Mouse (Mus musculus): ENCODE measurements around the gene Mms22l. TPM values are rescaled to one million over a fixed set of nuclear protein-coding genes. Genes with fewer than 3 reads are reported as not detected.
"Not testable (repeated sequence)": the region's sequence is repeated elsewhere in the genome, so short reads cannot be mapped to it uniquely, and the experiment has no call there.

Mms22l gene
- polyA plus RNA-seq, 1 experiment = 1.0 TPM

- no peak overlapping the region for H3K4me3 ChIP-seq (replicated peaks; ENCODE audit: insufficient read depth, low read depth, low read length)
- H3K4me1 ChIP-seq (ENCODE audit: control insufficient read depth, insufficient read depth, low read length) = peaks cover 6% of the 10 kb centered on the region; the same call in 1 of the 2 replicates
- H3K27me3 ChIP-seq (ENCODE audit: control insufficient read depth, insufficient read depth, low read length) = no peaks in the 10 kb centered on the region
- no peak for DNase-seq
- H3K27ac ChIP-seq (ENCODE audit: insufficient read depth, low read length) = no peak overlapping the region
- 84% methylated on average over 13 of the region's 13 CpGs for WGBS
- TF ChIP-seq CTCF (IDR thresholded peaks at IDR 0.05; ENCODE audit: borderline replicate concordance, insufficient read depth, low read depth, low read length) = no peak
- no peak for TF ChIP-seq POLR2A (IDR thresholded peaks at IDR 0.05; ENCODE audit: borderline replicate concordance, insufficient read depth, low read length)
Measured at GRCm38 (mm10) chr4:24625951-24626584, 129.8 kb downstream of the Mms22l start.

- peaks cover 12% of the 10 kb centered on the region; the same call in 1 of the 2 replicates for H3K4me1 ChIP-seq (ENCODE audit: control insufficient read depth, insufficient read depth, low read length)
- no peak for DNase-seq
- no peak overlapping the region for H3K27ac ChIP-seq (ENCODE audit: insufficient read depth, low read length)
- H3K27me3 ChIP-seq (ENCODE audit: control insufficient read depth, insufficient read depth, low read length) = no peaks in the 10 kb centered on the region
- TF ChIP-seq CTCF (IDR thresholded peaks at IDR 0.05; ENCODE audit: borderline replicate concordance, insufficient read depth, low read depth, low read length) (no peak), POLR2A (IDR thresholded peaks at IDR 0.05; ENCODE audit: borderline replicate concordance, insufficient read depth, low read length) (no peak)
- no peak overlapping the region for H3K4me3 ChIP-seq (replicated peaks; ENCODE audit: insufficient read depth, low read depth, low read length)
- 79% methylated on average over 4 of the region's 4 CpGs for WGBS
Measured at GRCm38 (mm10) chr4:24626686-24627085, 130.4 kb downstream of the Mms22l start.

- H3K4me3 ChIP-seq (replicated peaks; ENCODE audit: insufficient read depth, low read depth, low read length) = no peak overlapping the region
- TF ChIP-seq CTCF (IDR thresholded peaks at IDR 0.05; ENCODE audit: borderline replicate concordance, insufficient read depth, low read depth, low read length) (no peak), POLR2A (IDR thresholded peaks at IDR 0.05; ENCODE audit: borderline replicate concordance, insufficient read depth, low read length) (no peak)
- 89% methylated on average over 1 of the region's 1 CpGs for WGBS
- H3K27me3 ChIP-seq (ENCODE audit: control insufficient read depth, insufficient read depth, low read length) = no peaks in the 10 kb centered on the region
- H3K4me1 ChIP-seq (ENCODE audit: control insufficient read depth, insufficient read depth, low read length) = peaks cover 10% of the 10 kb centered on the region; the same call in 1 of the 2 replicates
- H3K27ac ChIP-seq (ENCODE audit: insufficient read depth, low read length) = no peak overlapping the region
- no peak for DNase-seq
Measured at GRCm38 (mm10) chr4:24627871-24628270, 131.6 kb downstream of the Mms22l start.

GRCm38 (mm10) chr4:24630430-24630829 is 134.2 kb downstream of the Mms22l start:
- H3K4me1 ChIP-seq (ENCODE audit: control insufficient read depth, insufficient read depth, low read length) = peaks cover 10% of the 10 kb centered on the region; the same call in 1 of the 2 replicates
- TF ChIP-seq CTCF (IDR thresholded peaks at IDR 0.05; ENCODE audit: borderline replicate concordance, insufficient read depth, low read depth, low read length) (no peak), POLR2A (IDR thresholded peaks at IDR 0.05; ENCODE audit: borderline replicate concordance, insufficient read depth, low read length) (no peak)
- no peak for DNase-seq
- no peaks in the 10 kb centered on the region for H3K27me3 ChIP-seq (ENCODE audit: control insufficient read depth, insufficient read depth, low read length)
- no peak overlapping the region for H3K4me3 ChIP-seq (replicated peaks; ENCODE audit: insufficient read depth, low read depth, low read length)
- WGBS = 62% methylated on average over 2 of the region's 2 CpGs
- no peak overlapping the region for H3K27ac ChIP-seq (ENCODE audit: insufficient read depth, low read length)

GRCm38 (mm10) chr4:24631177-24631911 is 135.1 kb downstream of the Mms22l start:
- no peak overlapping the region; the same call in 1 of the 2 replicates for H3K27ac ChIP-seq (ENCODE audit: insufficient read depth, low read length)
- no peak for TF ChIP-seq CTCF (IDR thresholded peaks at IDR 0.05; ENCODE audit: borderline replicate concordance, insufficient read depth, low read depth, low read length)
- no peak for TF ChIP-seq POLR2A (IDR thresholded peaks at IDR 0.05; ENCODE audit: borderline replicate concordance, insufficient read depth, low read length)
- DNase-seq = peak; percentile 65 to 76

DNA sequence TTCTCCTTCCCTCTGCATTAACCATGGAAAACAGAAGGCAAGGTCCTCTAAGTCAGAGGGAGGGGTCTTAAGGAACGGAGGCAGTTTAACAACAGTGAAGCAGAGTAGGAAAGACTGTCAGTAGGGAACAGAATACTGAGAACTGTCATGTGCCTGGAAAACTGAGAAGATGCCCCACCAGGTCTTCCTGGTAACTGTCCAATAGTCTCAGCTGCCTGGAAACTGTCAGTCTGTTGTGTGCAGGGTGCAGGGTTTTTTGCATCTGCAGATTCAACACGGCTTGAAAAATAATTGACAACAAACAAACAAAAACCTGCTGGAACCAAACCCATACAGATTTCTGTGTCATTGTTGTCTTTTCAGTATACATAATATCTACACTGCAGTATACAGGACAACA is 146.1 kb downstream of the Mms22l start:
- H3K4me3 ChIP-seq (replicated peaks; ENCODE audit: insufficient read depth, low read depth, low read length) = no peak overlapping the region
- no peak overlapping the region for H3K27ac ChIP-seq (ENCODE audit: insufficient read depth, low read length)
- TF ChIP-seq POLR2A (IDR thresholded peaks at IDR 0.05; ENCODE audit: borderline replicate concordance, insufficient read depth, low read length) (no peak), CTCF (IDR thresholded peaks at IDR 0.05; ENCODE audit: borderline replicate concordance, insufficient read depth, low read depth, low read length) (no peak)
- DNase-seq = no peak
- H3K4me1 ChIP-seq (ENCODE audit: control insufficient read depth, insufficient read depth, low read length) = peaks cover 4% of the 10 kb centered on the region; the same call in 1 of the 2 replicates
- no peaks in the 10 kb centered on the region for H3K27me3 ChIP-seq (ENCODE audit: control insufficient read depth, insufficient read depth, low read length)
- 11% methylated on average over 2 of the region's 2 CpGs for WGBS

More at GRCm38 (mm10) chr4:24631177-24631911, 135.1 kb downstream of the Mms22l start:
- H3K4me1 ChIP-seq (ENCODE audit: control insufficient read depth, insufficient read depth, low read length) = peaks cover 10% of the 10 kb centered on the region; the same call in 1 of the 2 replicates
- 23% methylated on average over 9 of the region's 9 CpGs for WGBS
- H3K27me3 ChIP-seq (ENCODE audit: control insufficient read depth, insufficient read depth, low read length) = no peaks in the 10 kb centered on the region
- H3K4me3 ChIP-seq (replicated peaks; ENCODE audit: insufficient read depth, low read depth, low read length) = no peak overlapping the region

DNA sequence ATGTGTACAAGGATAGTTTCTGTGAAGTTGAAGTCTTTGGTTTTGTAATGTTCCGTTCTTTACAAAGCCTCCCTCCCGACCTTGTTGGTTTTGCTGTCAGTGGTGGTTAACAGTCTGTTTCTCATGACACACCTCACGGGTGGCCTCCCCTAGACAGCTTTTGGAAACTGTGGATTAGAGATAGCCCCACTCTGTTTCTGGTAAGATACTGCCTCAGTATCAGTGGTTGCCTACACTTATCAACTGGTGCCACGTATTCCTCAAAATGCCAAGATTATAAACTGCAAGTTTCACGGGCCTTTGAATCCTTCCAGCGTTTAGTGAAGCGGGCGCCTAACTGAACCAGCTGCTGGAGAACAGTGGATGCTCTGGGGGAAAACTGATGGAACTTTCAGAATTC is 148.5 kb downstream of the Mms22l start:
- H3K4me1 ChIP-seq (ENCODE audit: control insufficient read depth, insufficient read depth, low read length); H3K27ac ChIP-seq (ENCODE audit: insufficient read depth, low read length); H3K27me3 ChIP-seq (ENCODE audit: control insufficient read depth, insufficient read depth, low read length); DNase-seq; H3K4me3 ChIP-seq (replicated peaks; ENCODE audit: insufficient read depth, low read depth, low read length): not testable (repeated sequence)
- WGBS = 96% methylated on average over 7 of the region's 8 CpGs
